Mouse (Mus musculus) thymus, postnatal 0 days (tissue): Measurements from ENCODE around the gene Rtn4rl1. TPM values are rescaled to one million over a fixed set of nuclear protein-coding genes. Genes with fewer than 3 reads are reported as not detected.
"Not testable (repeated sequence)": the region's sequence is repeated elsewhere in the genome, so short reads cannot be mapped to it uniquely, and the experiment has no call there.

Experiments used
- DNase-seq: peaks from one replicate; pipeline ENCODE4 v3.0.0-alpha.2; 2015; ENCODE audit warnings: low spot score
- microRNA counts: library from miRNA; unstranded; fragments of <30 nt; microRNA quantifications from one replicate; lab custom pipeline; 2015
- microRNA-seq: library from miRNA; unstranded; fragments of <30 nt; microRNA quantifications from one replicate; pipeline ENCODE4, GENCODE M21; 2016; ENCODE audit warnings: borderline number of aligned reads
- polyA plus RNA-seq: library from polyadenylated mRNA; unstranded; fragments of >200 nt; fragmentation: Nextera tagmentation; extraction: Ambion mirVana; gene quantifications from 2 replicates; pipeline ENCODE4 v1.2.1, GENCODE M21; 2015

Gene Rtn4rl1
- polyA plus RNA-seq, 1 experiment from 2014 or later = 8.1 TPM

- no peak for DNase-seq
Measured at GRCm38 (mm10) chr11:75293852-75294361, 100.3 kb downstream of the Rtn4rl1 start.

GRCm38 (mm10) chr11:75294862-75295261 lies 101.3 kb downstream of the Rtn4rl1 start:
- DNase-seq = no peak

- not testable (repeated sequence) for DNase-seq
Measured at GRCm38 (mm10) chr11:75295534-75295933, 102.0 kb downstream of the Rtn4rl1 start.

- no peak for DNase-seq
Measured at GRCm38 (mm10) chr11:75296406-75297005, 102.9 kb downstream of the Rtn4rl1 start.

- no peak for DNase-seq
Measured at GRCm38 (mm10) chr11:75297631-75298030, 104.0 kb downstream of the Rtn4rl1 start.

GRCm38 (mm10) chr11:75298491-75298890 lies 104.9 kb downstream of the Rtn4rl1 start:
- no peak for DNase-seq

- no peak for DNase-seq
Measured at GRCm38 (mm10) chr11:75299786-75300185, 106.2 kb downstream of the Rtn4rl1 start.

GRCm38 (mm10) chr11:75300954-75301353 lies 107.4 kb downstream of the Rtn4rl1 start:
- DNase-seq = no peak

- no peak for DNase-seq
Measured at GRCm38 (mm10) chr11:75304797-75305196, 111.2 kb downstream of the Rtn4rl1 start.

GRCm38 (mm10) chr11:75308650-75309049 lies 115.1 kb downstream of the Rtn4rl1 start:
- no peak for DNase-seq

- no peak for DNase-seq
Measured at GRCm38 (mm10) chr11:75310813-75311212, 117.2 kb downstream of the Rtn4rl1 start.

- no peak for DNase-seq
Measured at GRCm38 (mm10) chr11:75311751-75312150, 118.2 kb downstream of the Rtn4rl1 start.

- DNase-seq = no peak
Measured at GRCm38 (mm10) chr11:75313834-75314233, 120.3 kb downstream of the Rtn4rl1 start.

MicroRNAs encoded within 50 kb of the gene (microRNA counts, 519-probe panel; counts per million panel counts)
- microRNA mmu-miR-132 (lab: Ali Mortazavi, UCI) = 3,700 counts per million, percentile 76 among the panel's probes with 10 or more counts
- 473 counts per million, percentile 71 among the panel's probes with 10 or more counts for microRNA mmu-miR-212 (lab: Ali Mortazavi, UCI)

Small RNAs within 50 kb of the gene (microRNA-seq; reads per million reads assigned to microRNA genes)
- 331 reads per million, percentile 60 among the genes with 10 or more reads in this experiment for gene Mir132
- gene Mir212 = 33.3 reads per million, percentile 34 among the genes with 10 or more reads in this experiment

Other genes starting within 250 kb of the Rtn4rl1 start
- gene Hic1, start 24.3 kb upstream of the Rtn4rl1 start, polyA plus RNA-seq = 8.3 and 11.0 TPM in 2 replicates
- gene Ovca2, start 14.9 kb upstream of the Rtn4rl1 start, polyA plus RNA-seq = 34.2 and 37.7 TPM in 2 replicates
- 14.0 and 14.1 TPM in 2 replicates for gene Dph1, start 2.5 kb upstream of the Rtn4rl1 start, polyA plus RNA-seq
- gene Rpa1, start 154.5 kb downstream of the Rtn4rl1 start, polyA plus RNA-seq = 145 and 158 TPM in 2 replicates
- 6.2 and 9.5 TPM in 2 replicates for gene Smyd4, start 154.7 kb downstream of the Rtn4rl1 start, polyA plus RNA-seq
- gene Serpinf1, start 228.9 kb downstream of the Rtn4rl1 start, polyA plus RNA-seq = 44.9 and 47.7 TPM in 2 replicates
- 0.10 TPM in 1 of 2 replicates, not detected in the other for gene Serpinf2, start 245.8 kb downstream of the Rtn4rl1 start, polyA plus RNA-seq